Mouse (Mus musculus): ENCODE measurements around the gene Rad54l2.

Gene Rad54l2

GRCm38 (mm10) chr9:106788812-106789321 is at the start of gene Rad54l2:
Rad54l2 (minus strand) TSS chr9:106789194.
- DNase-seq: peak; percentile 87

- peak; percentile 90 for DNase-seq
Observed at GRCm38 (mm10) chr9:106822381-106823104, 33.5 kb upstream of the Rad54l2 start.

- peak; percentile 92 for DNase-seq
Observed at GRCm38 (mm10) chr9:106821618-106822380, 32.8 kb upstream of the Rad54l2 start, which contains the start of gene Dcaf1. Dcaf1 (plus strand) TSS chr9:106821874.

DNA sequence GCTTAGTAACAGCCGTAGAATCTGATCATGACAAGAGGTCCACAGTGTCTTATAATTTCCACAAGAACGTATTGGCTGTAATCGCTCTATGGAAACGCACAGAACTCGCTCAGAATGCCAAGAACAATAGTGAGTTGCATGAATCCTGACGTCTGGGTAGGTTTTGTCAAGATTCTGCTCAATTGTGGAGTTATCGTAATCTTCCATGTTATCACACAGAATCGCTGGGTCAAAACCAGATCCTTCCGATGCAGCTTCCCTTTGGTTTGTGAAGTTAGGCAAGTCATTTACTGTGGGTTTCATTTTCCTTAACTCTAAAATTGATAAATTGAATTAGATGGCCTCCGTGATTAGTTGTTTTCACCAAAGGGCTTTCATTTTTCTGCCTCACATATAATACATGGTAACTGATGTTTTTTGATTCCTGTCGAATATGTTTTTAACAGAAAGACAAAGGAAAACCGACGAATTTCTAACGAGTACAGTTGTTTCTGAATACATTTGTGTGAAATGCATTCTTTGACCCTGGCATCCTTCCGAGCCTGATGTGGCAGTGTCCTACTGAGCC is 32.1 kb upstream of the Rad54l2 start:
- DNase-seq: no peak

DNA sequence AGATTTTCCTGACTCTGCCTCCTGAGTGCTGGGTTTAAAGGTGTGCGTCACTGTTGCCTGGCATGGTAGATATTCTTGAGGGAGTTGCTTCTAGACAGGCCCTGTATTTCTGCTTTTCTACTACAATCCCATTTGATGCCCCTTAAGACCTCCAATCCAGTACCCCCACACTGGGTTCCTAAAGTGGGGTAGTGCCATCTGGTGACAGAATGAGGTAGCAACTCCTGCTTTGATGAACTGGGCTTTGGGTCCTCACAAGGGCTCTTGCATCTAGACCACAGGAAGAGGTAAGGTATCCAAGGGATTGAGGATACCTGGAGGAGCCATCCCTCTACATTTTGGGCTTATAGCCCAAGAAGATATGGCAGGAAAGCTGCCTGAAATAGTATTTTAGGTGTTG is 30.2 kb upstream of the Rad54l2 start:
- peak; percentile 19 for DNase-seq

DNA sequence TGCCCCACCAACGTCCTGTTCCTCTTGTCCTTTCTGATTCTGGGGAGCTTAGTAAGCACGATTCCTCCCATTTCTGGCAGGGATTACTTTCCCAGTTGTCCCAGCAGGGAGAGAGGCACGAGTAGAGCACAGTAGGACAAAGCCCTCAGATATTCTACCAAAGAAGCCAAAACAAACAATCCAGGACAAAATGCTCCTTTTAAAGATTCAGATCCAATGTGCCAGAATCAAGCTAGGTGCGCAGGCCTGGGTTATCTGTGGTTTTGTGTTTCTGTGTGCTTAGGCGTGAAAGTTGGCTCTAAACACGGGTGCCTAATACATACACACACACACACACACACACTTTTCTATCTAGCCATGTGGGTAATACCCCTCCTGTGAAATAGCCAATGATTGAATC is 29.2 kb upstream of the Rad54l2 start:
- DNase-seq: no peak

DNA sequence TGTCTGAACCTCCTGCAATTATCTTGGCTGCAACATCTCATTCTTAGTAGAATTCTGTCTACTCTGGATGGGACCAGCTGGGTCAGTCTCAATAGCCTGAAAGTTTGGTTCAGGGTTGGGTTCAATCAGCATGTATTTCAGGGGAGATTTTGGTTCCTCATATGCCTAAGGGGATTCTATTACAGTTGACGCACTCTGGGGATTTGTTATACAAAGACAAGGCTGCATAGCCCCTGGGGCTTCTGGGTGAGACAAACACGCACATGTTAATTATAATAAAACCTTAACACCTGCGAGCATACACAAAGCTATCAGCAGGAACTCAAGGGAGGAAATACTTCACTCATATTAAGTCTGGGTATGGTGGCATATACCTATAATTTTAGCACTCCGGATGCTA is 17.5 kb upstream of the Rad54l2 start:
- DNase-seq: no peak

DNA sequence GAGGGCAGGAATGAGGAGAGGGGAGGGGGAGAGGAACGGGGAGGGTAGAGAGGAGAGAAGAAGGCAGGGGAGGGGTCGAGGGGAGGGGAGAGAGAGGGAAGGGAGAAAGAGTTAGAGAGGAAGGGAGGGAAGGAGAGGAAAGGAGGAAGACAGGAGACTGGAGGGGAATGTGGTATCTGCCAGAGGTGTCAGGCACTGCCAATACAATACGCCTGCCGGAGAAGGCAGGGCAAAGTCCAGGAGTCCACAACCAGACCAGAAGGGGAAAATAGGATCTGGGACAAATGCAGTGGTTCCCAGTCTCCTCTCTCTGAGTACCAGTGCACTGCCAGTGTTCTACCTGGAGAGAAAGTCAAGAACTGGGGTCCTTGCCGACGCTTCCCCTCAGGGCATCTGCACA is 1.8 kb upstream of the Rad54l2 start:
- no peak for DNase-seq

DNA sequence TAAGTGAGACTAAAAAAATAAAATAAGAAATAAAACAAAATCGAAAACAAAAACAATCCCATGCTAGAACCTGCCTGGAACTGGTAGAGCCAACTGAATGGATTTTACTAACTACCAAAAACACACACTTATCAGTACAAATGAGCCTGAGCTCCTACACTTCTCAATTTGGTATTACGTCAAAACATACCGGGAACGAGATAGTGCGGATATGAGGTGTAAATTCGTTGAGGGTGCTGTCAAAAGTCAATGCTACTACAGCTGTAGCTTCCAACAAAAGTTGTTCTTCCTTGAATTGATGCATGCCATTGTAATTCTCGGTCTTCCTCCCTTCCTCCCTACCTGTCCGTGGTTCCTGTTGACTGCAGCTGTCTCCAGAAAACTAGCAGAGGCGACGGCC is 369 bp upstream of the Rad54l2 start:
- DNase-seq: no peak

DNA sequence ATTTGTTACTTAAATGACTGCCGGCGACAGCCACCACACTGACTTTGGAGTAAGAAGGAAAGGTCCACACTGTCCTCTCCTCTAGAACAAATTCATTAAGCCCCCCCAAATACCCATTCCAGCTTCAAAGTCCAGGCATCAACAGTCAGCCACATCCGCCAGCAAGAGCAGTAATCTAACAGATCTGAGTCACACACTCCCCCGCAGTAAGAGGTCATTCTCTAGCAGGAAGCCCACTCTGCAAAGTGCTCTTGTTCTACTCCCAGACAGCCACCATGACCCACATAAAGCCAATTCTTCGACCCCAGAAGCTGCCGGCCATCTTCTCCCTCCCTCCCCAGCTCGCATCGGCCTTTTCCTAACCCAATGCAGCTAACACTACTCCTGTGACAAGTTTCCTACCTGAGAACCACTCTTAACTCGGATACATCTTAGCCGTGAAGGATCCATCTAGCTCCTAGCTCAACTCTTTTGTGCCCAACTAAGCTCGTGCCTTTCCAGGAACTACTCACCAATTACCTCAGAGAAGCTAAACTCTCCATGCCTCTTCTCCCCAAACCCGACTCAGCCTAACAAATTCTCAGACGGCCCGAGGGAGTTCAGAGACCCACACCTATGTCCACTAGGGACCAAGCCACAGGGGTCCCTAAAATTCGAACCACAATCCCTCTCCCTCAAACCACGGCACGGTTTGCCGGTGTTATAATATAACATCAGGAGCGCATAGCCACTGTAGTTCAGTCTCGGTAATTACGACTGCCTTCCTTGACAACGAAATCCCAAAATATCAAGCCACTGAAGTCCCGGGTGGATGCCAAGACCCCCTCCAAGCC is 799 bp downstream of the Rad54l2 start:
- no peak for DNase-seq

- no peak for DNase-seq
Observed at GRCm38 (mm10) chr9:106785206-106785605, 3.8 kb downstream of the Rad54l2 start.

DNA sequence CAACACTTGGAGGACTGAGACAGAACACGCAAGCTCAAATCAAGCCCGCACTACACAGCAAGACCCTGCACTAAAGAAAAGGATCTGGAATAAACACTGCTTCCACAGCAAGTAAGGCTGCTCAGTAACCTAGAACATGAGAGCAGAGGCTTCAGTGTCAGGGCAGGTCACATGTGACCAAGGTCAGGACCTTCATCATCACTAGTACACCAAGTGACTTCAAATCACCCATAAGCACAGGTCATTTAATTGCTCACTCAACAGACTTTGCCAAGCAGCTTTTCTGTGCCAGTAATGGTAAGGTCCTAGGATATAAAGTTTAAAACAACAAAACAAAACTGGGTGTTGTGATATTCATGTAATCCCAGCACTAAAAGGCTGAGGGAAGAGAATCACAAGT is 5.4 kb downstream of the Rad54l2 start:
- DNase-seq: no peak

DNA sequence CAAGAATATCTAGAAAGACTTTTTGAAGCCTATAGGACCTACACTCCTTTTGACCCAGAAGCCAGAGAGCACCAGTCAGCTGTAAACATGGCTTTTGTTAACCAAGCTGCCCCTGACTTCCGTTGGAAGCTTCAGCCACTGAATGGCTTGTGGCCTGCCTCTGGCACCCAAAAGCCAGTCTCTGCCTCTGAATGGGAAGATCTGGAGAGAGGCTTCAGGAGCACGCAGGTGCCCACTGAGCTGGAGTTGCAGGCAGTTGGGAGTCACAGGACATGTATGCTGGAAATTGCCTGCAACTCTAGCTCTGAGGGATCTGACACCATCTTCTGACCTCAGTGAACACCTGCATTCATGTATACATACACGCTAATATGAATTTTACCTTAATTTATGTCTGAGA is 8.9 kb downstream of the Rad54l2 start:
- no peak for DNase-seq

DNA sequence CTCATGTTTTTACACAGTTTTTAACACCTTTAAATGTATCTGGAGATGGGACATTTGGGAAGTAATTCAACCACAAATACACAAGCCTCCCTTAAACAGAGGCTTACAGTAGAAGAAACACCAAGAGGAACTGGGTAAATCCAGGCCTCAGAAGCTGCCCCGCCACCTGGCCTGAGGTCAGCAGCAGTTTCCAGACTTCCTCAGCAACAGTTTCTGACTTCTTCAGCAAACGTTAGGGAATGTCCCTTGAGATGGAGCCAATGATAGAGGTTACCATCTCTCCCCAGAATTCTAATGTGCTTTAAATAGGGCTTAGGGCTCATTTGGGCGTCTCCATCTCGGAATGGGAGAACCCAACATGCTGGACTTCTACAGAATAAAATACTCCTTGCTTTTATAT is 10.7 kb downstream of the Rad54l2 start:
- DNase-seq: no peak

DNA sequence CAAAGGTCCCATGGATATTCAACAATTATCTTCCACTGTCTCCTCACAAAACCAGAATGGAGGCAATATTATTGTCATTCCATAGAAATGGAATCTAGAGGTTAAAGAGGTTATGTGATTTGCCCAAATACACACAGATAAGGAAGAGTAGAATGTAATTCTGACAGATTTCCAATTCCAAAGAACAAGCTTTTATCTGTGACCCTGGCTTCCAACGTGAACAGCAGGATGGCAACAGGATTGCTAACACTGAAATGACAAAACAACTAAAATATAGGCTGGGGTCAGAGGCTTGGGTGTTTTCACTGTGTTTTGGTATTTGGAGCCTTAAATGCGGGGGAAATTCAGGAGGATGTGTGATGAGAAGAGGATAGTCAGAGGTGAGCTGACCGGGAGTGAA is 11.6 kb downstream of the Rad54l2 start:
- DNase-seq: no peak

GRCm38 (mm10) chr9:106776116-106776515 is 12.9 kb downstream of the Rad54l2 start:
- no peak for DNase-seq

DNA sequence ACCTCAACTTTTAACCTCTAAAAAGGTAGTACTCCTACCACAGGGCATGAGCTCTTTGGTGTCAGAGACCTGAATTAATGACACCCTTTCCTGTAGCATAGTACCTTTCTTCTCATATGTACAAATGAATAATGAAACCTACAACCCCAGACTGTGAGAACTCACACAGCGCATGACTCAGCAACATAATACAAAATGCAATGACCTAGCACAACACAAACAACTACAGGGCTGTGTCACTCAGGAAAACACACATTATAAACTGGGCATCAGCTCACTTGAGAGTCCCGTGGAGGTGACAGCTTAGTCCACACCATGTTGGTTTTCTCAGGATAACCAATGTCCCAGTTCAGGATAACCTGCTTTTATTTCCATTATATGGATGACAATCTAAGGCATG is 17.2 kb downstream of the Rad54l2 start:
- DNase-seq: no peak

- DNase-seq: no peak
Observed at GRCm38 (mm10) chr9:106770216-106770615, 18.8 kb downstream of the Rad54l2 start.

DNA sequence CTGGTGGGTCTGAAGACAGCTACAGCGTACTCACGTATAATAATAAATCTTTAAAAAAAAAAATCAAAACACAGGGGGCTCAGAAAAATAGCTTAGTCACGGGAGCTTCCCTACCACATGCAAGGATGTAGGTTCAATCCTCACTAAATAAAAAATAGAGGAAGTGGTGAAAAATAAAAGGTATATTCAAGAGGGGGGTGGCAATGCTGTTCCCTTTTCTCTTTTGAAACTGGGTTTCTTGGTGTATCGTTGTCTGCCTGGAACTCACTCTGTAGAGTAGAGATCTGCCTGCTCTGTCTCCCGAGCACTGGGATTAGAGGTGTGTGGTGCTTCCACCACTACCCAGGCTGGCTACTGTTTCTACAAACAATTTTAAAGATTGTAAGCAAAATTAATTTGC is 19.2 kb downstream of the Rad54l2 start:
- no peak for DNase-seq

- DNase-seq: no peak
Observed at GRCm38 (mm10) chr9:106756421-106756820, 32.6 kb downstream of the Rad54l2 start.

GRCm38 (mm10) chr9:106755776-106756175 is 33.2 kb downstream of the Rad54l2 start:
- no peak for DNase-seq

- no peak for DNase-seq
Observed at GRCm38 (mm10) chr9:106754311-106754710, 34.7 kb downstream of the Rad54l2 start.

DNA sequence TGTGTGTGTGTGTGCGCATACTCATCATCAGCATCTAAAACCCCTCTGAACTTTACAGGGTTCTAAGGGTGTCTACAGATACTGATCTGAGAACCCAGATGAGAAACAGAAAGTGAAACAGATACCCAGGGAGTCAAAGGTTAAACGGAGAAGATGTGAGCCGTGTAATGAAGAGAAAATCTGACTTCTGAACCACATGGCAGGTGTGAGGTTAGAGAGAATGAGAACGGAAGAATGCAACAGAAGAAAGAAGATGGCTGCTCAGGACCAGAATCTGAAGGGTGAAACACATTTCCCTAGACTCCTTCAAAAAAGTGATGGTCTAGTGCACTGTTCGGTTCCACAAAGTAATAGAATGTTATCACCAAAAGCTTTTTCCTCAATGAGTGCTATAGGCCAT is 36.9 kb downstream of the Rad54l2 start:
- no peak for DNase-seq

Measured in lung, postnatal 14 days (tissue).